Mouse (Mus musculus) embryo, embryonic 10.5 days (tissue): ENCODE measurements around the gene Fcho2.

Experiments used
- DNase-seq: peaks from one replicate; pipeline ENCODE4 v3.0.0-alpha.2; 2015; ENCODE audit warnings: low spot score

The Fcho2 gene

GRCm38 (mm10) chr13:98710655-98711054 lies 104.6 kb downstream of the Fcho2 start:
- DNase-seq, result no peak

DNA sequence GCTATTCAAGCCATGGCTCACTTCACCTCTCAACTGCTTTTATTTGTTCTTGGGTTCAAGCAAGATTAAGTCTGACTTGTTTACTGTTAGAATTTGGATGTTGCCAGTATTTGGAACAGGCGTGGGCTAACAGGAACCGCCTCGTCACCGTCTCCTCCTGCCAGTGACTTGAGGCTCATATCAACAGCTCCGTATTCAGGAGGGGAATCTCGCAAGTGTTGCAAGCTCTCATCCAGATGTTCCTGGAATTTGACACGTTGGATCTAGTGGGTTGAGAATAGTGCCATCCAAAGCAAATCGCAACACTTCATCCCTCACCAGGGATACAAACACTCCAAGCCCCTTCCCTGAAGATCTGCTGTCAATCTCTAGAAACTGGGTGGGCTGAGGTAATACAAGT lies 105.0 kb downstream of the Fcho2 start:
- no peak for DNase-seq

DNA sequence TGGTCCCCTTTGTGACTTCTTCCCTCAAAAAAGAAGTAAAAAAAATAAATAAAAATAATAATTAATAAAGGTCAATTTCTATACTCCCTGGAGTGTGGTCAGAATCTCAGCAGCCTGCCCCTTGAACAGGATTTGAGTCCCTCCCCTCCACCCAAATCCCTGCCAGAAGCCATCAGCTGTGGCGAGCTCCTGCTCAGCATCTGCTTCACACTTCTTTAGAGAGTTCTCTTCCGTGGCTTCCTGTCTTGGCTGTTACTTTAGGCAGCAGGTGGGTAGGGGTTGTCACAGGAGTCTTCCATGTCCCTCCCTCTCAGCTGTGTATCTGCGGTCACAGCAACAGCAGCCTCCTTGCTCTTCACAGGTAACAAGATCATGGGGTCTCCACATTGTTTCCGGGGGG lies 109.7 kb downstream of the Fcho2 start:
- no peak for DNase-seq

DNA sequence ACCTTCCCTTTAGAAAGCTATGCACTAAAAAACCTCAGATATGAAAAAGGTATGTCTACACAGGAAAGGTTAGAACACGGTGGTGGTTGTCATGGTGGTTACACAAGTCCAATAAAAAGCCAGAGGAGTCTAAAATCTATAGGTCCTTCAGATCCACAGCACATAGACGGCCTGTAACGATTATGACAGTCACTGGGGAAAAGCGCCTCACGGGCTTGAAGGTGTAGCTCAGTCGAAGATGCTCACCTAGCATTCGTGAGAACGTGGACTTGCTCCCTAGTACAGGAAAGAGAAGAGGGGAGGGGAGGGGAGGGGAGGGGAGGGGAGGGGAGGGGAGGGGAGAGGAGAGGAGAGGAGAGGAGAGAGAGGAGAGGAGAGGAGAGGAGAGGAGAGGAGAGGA lies 111.5 kb downstream of the Fcho2 start:
- no peak for DNase-seq

DNA sequence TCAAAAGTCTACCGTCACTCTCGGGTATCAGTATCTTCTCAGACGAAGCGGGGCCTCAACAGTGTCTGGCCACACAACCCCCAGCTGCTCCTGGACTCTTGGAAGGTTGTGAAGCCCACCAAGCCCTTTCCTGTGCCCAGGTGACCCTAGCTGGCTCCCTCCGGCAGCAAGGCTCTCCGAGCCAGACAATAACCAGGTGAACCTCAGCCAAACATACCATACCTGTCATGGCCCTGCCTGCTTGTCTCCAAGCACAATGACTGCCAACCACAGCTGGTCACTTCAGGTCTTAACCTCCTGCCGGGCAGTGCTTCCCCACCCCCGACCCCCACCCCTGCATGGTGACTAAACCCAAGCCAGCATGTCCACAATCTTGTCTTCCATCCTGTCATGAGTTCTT lies 112.9 kb downstream of the Fcho2 start:
- no peak for DNase-seq

DNA sequence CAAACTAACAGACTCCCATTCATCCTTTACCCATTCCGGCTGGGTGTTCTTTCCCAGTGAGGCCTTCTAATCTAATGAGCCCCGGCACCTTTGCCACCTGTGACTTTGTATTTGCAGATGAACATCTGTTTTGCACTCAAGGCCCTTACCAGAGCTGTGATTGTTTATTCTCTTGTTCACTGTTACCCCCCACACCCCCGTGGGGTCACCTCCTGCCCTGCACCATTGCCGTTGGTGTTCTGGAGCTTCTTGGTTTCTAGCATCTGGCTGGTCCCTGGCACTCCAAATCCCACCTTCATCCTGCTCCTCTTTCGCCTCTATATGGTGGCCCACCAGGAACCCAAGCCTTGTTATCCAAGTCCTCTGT lies 114.0 kb downstream of the Fcho2 start:
- DNase-seq, result no peak

DNA sequence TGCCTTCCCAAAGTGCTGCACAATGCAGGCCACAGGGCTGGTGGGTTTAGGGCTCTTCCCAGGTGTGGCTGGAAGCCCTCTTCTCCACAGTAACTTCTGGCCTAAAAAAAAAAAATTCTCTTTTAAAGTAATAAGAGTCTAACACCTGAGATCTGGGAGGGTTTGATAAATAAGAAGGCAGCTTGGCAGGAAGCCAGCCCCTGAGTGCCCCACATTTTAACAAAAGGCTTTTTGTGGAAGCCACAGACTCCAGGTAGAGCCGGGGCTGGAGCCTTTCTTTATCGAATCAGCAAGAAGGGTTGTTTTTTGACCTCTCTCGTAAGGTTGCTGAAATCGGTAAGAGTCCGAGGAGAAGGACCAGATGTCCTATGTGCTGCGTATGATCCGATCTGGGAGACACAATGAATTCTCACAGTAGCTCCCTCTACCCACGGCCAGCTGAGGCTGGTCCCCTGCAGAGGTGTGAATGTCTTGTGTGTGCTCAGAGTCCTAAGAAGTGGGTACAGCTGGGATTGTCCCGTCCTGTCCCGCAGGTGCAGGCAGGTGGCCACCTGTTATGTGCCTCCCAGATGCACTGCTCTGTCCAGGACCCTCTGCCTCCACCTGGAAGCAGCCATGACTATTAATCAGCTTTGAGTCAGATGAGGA lies 114.5 kb downstream of the Fcho2 start:
- no peak for DNase-seq

GRCm38 (mm10) chr13:98699982-98700540 lies 115.2 kb downstream of the Fcho2 start:
- DNase-seq, result no peak

- peak; percentile 22 for DNase-seq
These were observed 116.1 kb downstream of the Fcho2 start for GRCm38 (mm10) chr13:98699051-98699744.

- no peak for DNase-seq
These were observed 118.5 kb downstream of the Fcho2 start for GRCm38 (mm10) chr13:98696716-98697115.

DNA sequence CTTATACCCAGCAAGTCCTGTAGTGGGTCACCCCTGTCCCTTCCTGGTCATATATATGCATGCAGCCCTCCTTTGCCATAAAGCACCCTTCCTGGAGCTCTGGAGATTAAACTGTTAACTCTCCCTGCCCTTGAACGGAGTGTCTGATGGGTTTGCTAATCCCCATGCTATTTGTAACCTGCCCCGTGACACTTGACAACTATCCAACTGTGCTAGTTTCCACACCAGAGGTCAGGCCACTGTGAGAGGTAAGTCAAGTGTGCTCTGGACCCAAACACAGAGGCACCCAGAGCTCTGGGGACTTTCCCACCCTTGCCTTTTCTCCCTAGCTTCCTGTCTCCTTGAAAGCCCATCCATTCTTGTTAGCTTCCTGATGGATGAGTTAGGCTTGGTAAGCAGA lies 119.7 kb downstream of the Fcho2 start:
- no peak for DNase-seq

- DNase-seq, result peak; percentile 33
These were observed 120.4 kb downstream of the Fcho2 start, which contains the start of gene Tmem171 for GRCm38 (mm10) chr13:98694773-98695314. Gene Tmem171, minus strand, starts transcription at chr13:98694834.

DNA sequence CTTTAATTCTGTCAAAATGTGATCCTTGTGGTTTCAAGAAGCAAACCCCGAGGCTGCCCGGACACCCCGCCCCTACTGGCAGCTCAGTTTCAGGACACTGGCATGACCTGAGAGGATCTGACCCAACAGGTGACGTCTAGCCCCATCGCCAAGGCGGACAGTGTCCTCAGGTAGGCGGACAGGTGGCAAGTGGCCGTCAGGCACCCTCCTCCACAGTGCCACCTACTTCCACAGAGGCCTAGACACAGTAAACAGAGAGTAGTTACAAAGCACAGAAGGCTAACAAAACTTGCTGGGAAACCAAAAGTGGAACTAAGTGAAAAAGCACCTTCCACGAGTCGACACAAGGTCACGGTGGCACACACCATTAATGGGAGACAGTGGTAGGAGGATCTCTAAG lies 121.9 kb downstream of the Fcho2 start:
- no peak for DNase-seq

GRCm38 (mm10) chr13:98691956-98692515 lies 123.2 kb downstream of the Fcho2 start:
- DNase-seq, result no peak

DNA sequence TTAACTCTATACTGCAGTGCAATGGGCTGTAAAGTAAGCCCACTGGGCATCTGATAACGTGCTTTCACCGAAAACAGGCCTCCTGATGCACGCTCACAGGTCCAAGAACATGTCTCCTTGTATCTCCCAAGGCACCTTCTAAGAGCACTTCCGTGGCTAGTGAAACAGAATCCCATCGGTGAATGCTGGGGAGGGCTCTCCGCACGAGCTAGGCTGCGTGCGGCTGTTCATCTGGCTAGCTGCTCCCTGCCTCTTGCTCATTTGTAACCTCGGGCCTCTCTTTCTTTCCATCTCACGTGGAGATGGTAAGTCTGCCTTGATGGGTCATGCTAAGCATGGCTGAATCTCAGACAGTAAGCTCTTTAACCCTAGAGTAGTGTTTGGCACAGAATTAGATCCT lies 124.4 kb downstream of the Fcho2 start:
- DNase-seq, result no peak

DNA sequence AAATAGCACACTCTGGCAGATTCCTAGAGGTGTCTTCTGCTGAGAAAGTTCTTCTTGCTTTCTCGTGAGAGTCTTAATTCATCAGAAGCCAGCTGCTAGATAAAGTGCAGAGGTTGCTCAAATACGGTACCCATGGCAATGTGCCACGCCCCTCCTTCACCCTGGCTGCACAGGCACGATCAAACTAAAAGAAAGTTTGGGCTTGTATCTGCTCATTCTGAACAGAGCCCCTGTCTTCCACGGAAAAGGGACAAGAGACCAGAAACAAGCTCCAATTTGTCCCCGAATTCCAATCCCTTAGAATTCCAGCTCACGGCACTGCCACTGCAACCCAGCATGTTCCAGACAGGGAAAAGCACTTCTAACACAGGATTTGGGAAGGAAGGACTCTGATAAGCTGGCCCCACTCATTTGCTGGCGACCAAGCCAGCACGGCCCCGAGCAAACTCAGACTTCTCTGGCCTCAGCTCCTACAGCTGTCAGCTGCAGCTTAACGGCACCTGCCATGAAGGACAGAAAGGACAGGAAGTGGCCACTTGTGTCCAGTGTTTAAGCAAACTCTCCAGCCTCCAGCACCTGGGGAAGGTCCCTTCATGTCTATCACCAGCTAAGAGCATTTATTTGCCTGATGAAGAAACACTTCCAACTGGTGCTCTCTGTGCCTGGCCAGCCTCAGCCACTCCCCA lies 125.5 kb downstream of the Fcho2 start:
- DNase-seq, result no peak

GRCm38 (mm10) chr13:98687931-98688330 lies 127.3 kb downstream of the Fcho2 start:
- peak; percentile 29 for DNase-seq

DNA sequence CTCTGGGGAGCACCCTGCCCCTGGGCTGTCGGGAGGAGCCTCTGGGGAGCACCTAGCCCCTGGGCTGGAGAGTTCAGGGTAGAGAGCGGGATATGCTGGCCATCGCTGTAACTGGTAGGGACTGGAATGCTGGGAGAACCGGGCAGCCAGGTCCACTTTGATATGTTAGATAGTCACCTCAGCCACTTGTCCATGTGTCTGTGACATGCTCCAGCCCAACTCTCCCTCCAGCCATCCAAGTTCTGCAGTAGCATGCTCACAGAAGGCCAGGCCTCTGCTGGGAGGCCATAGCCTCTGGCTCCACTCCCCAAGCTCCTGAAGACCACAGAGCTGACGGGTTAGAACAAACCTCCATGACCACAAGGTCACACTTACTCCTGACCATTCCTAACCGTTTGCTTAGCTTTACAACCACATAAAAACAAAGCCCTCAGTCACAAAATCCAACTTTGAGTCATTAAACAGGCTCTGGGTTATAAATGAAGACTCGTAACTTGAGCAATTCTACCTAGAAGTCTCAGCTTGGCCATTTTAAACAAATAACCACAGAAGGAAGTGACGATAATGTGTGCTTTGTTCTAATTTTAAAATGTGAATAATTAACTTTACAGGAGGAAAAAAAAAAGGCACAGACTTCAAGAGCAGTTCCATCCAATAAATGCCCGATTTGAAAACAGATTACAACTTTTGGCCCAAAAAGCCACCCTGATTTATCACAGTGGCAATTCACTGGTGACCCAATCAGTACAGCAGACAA lies 130.9 kb downstream of the Fcho2 start:
- no peak for DNase-seq

GRCm38 (mm10) chr13:98683412-98683811 lies 131.8 kb downstream of the Fcho2 start:
- DNase-seq, result no peak

DNA sequence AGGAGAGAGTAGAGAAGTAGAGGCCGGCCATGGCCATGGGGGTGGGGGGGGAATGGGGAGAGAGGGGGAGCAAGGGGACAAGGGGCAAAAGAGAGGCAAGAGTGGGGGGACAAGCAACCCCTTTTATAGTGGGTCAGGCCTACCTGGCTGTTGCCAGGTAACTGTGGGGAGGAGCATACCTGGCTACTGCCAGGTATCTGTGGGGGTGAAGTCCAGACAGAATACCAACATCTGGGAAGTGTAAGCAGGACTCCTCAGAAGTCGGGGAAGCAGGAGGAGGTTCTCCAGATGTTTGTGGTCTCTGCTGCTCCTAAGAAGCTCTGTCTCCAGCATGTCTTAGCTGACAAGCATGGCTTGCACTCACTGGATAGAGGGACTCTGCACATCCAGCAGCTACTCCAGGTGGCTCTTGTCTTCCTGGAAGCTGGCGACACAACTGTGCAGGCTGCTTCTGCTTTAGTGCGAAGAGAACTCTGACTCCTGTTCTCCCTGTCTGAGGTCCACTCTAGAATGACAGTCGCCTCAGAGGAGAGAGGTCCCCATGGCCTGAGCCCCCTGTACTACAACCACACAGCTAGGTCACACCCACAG lies 134.7 kb downstream of the Fcho2 start:
- DNase-seq, result no peak

DNA sequence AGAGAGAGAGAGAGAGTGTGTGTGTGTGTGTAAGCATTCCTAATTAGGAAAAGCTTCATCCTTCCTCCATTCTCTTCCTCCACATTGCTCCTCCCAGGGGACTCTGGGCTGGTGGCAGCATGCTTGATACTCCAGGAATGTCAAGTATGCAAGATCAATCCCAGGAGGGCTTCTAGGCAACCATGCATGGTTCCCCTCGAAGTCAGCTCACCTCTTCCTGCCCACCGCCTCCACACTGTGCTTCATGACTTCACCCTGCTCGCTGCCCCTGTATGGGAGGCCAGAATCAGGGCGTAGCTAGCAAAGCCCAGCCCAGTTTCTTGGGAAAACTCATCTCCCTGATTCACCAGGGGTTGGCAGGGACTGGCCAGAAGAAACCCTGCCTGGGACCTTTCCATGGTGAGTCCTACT lies 135.6 kb downstream of the Fcho2 start:
- peak; percentile 59 for DNase-seq
